Mouse (Mus musculus) limb, embryonic 10.5 days (tissue): Measurements from ENCODE around the gene Cers4. TPM values are rescaled to one million over a fixed set of nuclear protein-coding genes. Genes with fewer than 3 reads are reported as not detected.
A peak's percentile ranks its signal among the peaks of the same experiment; 100 is the strongest.

Experiments used
- DNase-seq: peaks from one replicate; pipeline ENCODE4 v3.0.0-alpha.2; 2017; ENCODE audit warnings: low spot score
- H3K27ac ChIP-seq: fragments of 300-500 bp; sonication (generic); 2 replicates; pipeline ENCODE4 v1.5.1; 2016; ENCODE audit warnings: mild to moderate bottlenecking
- H3K27me3 ChIP-seq: fragments of 300-500 bp; sonication (generic); 2 replicates; pipeline ENCODE4 v1.6.1; 2016; ENCODE audit warnings: low read depth, mild to moderate bottlenecking; ENCODE audit not compliant: poor library complexity, severe bottlenecking
- H3K36me3 ChIP-seq: fragments of 300-500 bp; sonication (generic); 2 replicates; pipeline ENCODE4 v1.6.1; 2016; ENCODE audit warnings: mild to moderate bottlenecking, moderate library complexity
- H3K4me1 ChIP-seq: fragments of 300-500 bp; sonication (generic); 2 replicates; pipeline ENCODE4 v1.6.1; 2016
- H3K4me3 ChIP-seq: fragments of 300-500 bp; sonication (generic); 2 replicates; pipeline ENCODE4 v1.5.1; 2016; ENCODE audit warnings: mild to moderate bottlenecking, moderate library complexity
- H3K9me3 ChIP-seq: fragments of 300-500 bp; sonication (generic); replicated peaks from 2 replicates; pipeline ENCODE4 v1.6.1; 2016; ENCODE audit warnings: mild to moderate bottlenecking
- WGBS: fragments of 180-500 bp; shearing (Covaris S2); methylation state at CpG from one replicate; pipeline ENCODE4 v1.1.7; 2016; 5-methylcytosine and 5-hydroxymethylcytosine counted together
- polyA plus RNA-seq: library from polyadenylated mRNA; unstranded; fragments of >200 nt; fragmentation: Nextera tagmentation; extraction: Ambion mirVana; gene quantifications from 2 replicates; pipeline ENCODE4 v1.2.1, GENCODE M21; 2016

Cers4 gene
- polyA plus RNA-seq, 1 experiment from 2014 or later, result 10.2 TPM

DNA sequence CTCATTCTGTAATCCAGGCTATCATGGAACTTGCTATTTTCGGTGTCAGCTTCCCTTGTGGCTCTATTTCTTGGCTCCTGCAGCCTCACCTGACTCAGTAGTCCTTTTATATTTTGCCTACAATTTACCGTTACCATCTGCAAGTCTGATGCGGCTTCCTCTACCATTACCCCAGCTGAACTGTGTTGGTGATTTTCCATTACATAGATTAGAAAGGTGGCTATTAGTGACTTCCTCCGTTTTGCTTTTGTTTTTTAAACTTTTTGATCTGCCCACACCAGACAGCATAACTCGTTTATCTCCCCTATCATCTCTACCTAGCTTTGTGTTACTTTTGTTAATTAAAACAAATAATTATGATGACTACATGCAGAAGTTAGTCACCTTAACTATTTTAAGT is 14.7 kb downstream of the Cers4 start:
- Histone ChIP-seq H3K27ac (no peak overlapping the region), H3K4me1 (peaks cover 14% of the 10 kb centered on the region), H3K9me3 (no peaks in the 10 kb centered on the region), H3K4me3 (no peak overlapping the region), H3K36me3 (no peaks in the 10 kb centered on the region), H3K27me3 (no peaks in the 10 kb centered on the region)
- 85% methylated on average over 5 of the region's 5 CpGs for WGBS
- no peak for DNase-seq

GRCm38 (mm10) chr8:4510824-4511223 is 18.0 kb downstream of the Cers4 start:
- H3K27ac ChIP-seq, result no peak overlapping the region
- peaks cover 14% of the 10 kb centered on the region for H3K4me1 ChIP-seq
- DNase-seq, result no peak
- H3K9me3 ChIP-seq, result no peaks in the 10 kb centered on the region
- no peak overlapping the region for H3K4me3 ChIP-seq
- H3K36me3 ChIP-seq, result no peaks in the 10 kb centered on the region
- no peaks in the 10 kb centered on the region for H3K27me3 ChIP-seq
- 90% methylated on average over 4 of the region's 4 CpGs for WGBS

DNA sequence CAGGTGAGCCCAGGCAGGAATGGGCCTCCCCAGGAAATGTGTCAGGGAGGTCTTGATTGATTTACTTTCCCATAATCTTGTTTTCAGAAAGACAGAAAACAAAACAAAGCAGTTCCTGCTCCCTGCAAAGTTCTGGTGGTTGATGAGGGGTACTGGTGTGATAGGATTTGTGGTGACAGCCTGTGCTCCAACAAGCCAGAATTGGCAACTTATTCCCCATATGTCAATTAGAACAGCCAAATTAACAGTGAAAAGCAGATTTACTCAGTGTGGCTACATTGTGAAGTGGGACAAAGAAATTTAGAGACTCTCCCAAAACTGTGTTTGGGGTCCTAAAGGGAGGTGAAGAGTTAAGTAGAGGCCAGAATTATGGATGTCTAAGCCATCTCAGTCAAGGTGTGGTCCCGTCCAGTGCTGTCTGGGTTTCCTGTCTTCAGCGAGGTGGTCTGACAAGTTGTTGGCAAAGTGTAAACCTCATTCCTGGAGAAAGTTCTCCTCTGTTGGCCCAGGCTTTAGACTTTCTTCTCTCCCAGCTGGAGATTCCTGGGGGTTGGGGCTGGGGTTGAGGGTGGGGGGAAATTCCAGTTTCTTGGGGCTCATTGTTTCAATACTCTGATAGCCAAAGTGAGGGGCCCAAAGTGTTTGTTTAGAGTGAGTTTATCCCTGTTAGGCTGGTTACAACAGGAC is 18.7 kb downstream of the Cers4 start:
- H3K27me3 ChIP-seq, result no peaks in the 10 kb centered on the region
- H3K27ac ChIP-seq, result peak overlapping the region; percentile 76; the same call in 1 of the 2 replicates
- H3K4me3 ChIP-seq, result no peak overlapping the region
- no peaks in the 10 kb centered on the region for H3K9me3 ChIP-seq
- DNase-seq, result no peak
- whole genome bisulfite sequencing, result 25% methylated on average over 2 of the region's 2 CpGs
- H3K36me3 ChIP-seq, result no peaks in the 10 kb centered on the region
- peaks cover 14% of the 10 kb centered on the region for H3K4me1 ChIP-seq

DNA sequence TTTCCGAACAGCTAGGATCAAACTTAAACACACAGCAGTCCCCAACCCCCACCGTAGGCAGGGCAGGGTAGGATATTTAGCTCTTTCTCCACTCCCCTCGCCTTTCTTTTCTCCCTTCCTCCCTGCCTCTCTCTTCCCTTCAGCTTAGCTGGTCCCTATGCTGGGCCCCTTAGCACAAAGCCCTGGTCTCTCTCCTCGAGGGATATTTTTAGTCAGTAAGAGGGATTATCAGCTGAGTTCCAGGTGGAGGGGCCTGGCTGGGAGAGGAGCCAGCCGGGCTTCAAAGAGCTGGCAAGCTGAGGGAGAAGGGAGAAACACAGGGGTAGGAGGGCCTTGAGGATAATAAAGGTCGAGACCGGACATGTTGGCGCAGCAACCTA is 19.3 kb downstream of the Cers4 start:
- no peaks in the 10 kb centered on the region for H3K27me3 ChIP-seq
- H3K4me3 ChIP-seq, result no peak overlapping the region
- H3K27ac ChIP-seq, result peak overlapping the region; percentile 76; the same call in 1 of the 2 replicates
- H3K9me3 ChIP-seq, result no peaks in the 10 kb centered on the region
- DNase-seq, result no peak
- 26% methylated on average over 8 of the region's 8 CpGs for WGBS
- peaks cover 14% of the 10 kb centered on the region for H3K4me1 ChIP-seq
- 0 out of 2 replicates have a peak, but pooled peaks cover 2% of the 10 kb centered on the region for H3K36me3 ChIP-seq

DNA sequence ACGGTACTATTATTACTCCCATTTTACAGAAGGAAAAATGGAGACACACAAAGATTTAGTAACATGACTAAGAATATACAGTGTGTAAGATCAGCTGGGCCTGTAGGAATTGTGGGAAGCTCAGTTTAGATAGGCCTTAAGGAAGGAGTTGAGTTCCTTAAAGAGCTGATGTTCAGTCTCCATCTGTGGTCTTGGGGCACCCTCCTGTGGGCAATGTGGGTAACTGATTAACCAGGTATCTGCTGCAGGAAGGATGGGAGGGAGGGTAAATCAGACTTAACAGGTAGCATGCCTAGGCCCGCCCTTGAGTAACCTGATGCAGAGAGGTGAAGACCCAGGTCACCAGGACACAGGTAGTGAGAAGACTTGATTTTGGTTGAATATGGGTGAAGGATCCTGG is 23.3 kb downstream of the Cers4 start:
- WGBS, result 84% methylated on average over 2 of the region's 2 CpGs

DNA sequence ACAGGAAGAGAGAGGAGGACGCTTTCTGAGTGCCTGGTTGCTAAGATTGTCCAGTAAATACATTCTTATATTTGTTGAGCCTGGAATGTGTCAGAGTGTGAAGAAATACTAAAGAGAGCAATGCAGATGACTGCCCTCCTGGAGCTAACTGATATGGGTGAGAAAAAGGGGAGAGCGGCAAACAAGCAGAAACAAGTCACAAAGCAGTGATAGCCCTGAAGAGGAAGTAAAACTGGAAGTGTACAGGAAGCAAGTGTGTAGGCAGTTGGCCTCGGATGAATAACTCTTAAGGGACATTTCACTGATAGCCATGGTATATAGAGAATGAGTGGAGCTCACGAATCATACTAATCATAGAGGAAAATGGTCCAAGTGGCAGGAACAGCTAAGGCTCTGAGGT is 28.6 kb downstream of the Cers4 start:
- DNase-seq, result peak; percentile 10
- H3K4me1 ChIP-seq, result no peaks in the 10 kb centered on the region
- H3K4me3 ChIP-seq, result no peak overlapping the region
- H3K9me3 ChIP-seq, result no peaks in the 10 kb centered on the region
- H3K27me3 ChIP-seq, result no peaks in the 10 kb centered on the region
- 92% methylated on average over 4 of the region's 4 CpGs for WGBS
- peaks cover 48% of the 10 kb centered on the region for H3K36me3 ChIP-seq
- H3K27ac ChIP-seq, result no peak overlapping the region

More for the DNA sequence above, 23.3 kb downstream of the Cers4 start:
- DNase-seq, result peak; percentile 51
- Histone ChIP-seq H3K27ac (no peak overlapping the region), H3K36me3 (peaks cover 35% of the 10 kb centered on the region), H3K27me3 (no peaks in the 10 kb centered on the region), H3K4me3 (no peak overlapping the region), H3K4me1 (peaks cover 11% of the 10 kb centered on the region), H3K9me3 (no peaks in the 10 kb centered on the region)

DNA sequence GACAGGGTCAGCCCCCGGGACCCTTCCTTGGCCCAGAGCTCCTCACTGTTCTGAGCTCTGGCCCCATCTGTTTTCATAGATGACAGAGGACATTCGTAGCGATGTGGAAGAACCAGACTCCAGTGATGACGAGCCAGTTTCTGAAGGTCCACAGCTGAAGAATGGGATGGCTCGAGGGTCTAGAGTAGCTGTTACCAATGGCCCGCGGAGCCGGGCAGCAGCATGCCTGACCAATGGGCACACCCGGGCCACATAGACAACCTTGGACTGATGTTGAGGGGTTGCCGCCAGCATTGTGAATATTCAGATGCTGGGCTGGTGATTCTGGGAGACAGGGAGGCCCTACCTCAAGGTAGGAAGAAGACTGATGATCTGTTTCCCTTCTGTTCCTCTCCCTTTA is 30.7 kb downstream of the Cers4 start:
- Histone ChIP-seq H3K4me1 (no peaks in the 10 kb centered on the region), H3K9me3 (no peaks in the 10 kb centered on the region), H3K27ac (no peak overlapping the region), H3K36me3 (peaks cover 33% of the 10 kb centered on the region), H3K4me3 (no peak overlapping the region), H3K27me3 (no peaks in the 10 kb centered on the region)
- 95% methylated on average over 10 of the region's 10 CpGs for WGBS
- peak; percentile 18 for DNase-seq

Other genes starting within 250 kb of the Cers4 start
- gene Tgfbr3l, start 244.8 kb upstream of the Cers4 start, polyA plus RNA-seq, result 2.8 and 3.3 TPM in 2 replicates
- 70.0 and 72.1 TPM in 2 replicates for gene Snapc2, start 239.9 kb upstream of the Cers4 start, polyA plus RNA-seq
- gene Ctxn1, start 233.8 kb upstream of the Cers4 start, polyA plus RNA-seq, result 113 and 132 TPM in 2 replicates
- gene Timm44, start 217.1 kb upstream of the Cers4 start, polyA plus RNA-seq, result 71.3 and 75.7 TPM in 2 replicates
- gene Ccl25, start 167.8 kb upstream of the Cers4 start, polyA plus RNA-seq, result 24.2 and 27.9 TPM in 2 replicates
- 373 and 395 TPM in 2 replicates for gene Elavl1, start 167.6 kb upstream of the Cers4 start, polyA plus RNA-seq
- 12.0 and 14.2 TPM in 2 replicates for gene Zfp958, start 120.1 kb downstream of the Cers4 start, polyA plus RNA-seq